Mouse (Mus musculus) olfactory bulb, adult 2 months (tissue): Measurements from ENCODE around the gene Ptger1.

ENCODE experiments used
- CTCF ChIP-seq: fragments of 200-500 bp; IDR thresholded peaks from 2 replicates; pipeline ENCODE4 v1.5.1; 2012; ENCODE audit warnings: low read depth, mild to moderate bottlenecking, low read length, moderate library complexity; ENCODE audit not compliant: insufficient read depth
- POLR2A ChIP-seq: fragments of 200-500 bp; IDR thresholded peaks from 2 replicates; pipeline ENCODE4 v1.6.1; 2012; ENCODE audit warnings: mild to moderate bottlenecking, low read depth, low read length, moderate library complexity; ENCODE audit not compliant: insufficient read depth

DNA sequence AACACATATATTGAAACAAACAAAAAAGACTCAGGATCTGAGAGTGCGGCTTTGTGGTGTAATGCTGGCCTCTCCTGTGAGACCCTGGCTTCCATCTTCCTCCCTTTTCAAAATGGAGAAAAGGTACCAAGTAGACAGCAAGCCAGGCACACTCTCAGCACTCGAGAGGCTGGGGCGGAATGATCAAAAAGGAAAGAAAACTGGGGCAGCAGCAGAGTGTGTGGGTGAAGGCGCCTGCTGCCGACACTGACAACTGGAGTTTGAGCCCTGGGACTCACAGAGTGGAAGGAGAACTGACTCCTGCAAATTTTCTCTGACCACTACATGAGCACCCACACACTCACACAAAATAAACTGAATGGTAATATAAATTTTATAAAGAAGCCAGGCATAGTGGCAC is 8.0 kb downstream of the Ptger1 start:
- TF ChIP-seq POLR2A (no peak), CTCF (no peak)
